Mouse (Mus musculus): ENCODE measurements around the gene Ccdc158.

DNA sequence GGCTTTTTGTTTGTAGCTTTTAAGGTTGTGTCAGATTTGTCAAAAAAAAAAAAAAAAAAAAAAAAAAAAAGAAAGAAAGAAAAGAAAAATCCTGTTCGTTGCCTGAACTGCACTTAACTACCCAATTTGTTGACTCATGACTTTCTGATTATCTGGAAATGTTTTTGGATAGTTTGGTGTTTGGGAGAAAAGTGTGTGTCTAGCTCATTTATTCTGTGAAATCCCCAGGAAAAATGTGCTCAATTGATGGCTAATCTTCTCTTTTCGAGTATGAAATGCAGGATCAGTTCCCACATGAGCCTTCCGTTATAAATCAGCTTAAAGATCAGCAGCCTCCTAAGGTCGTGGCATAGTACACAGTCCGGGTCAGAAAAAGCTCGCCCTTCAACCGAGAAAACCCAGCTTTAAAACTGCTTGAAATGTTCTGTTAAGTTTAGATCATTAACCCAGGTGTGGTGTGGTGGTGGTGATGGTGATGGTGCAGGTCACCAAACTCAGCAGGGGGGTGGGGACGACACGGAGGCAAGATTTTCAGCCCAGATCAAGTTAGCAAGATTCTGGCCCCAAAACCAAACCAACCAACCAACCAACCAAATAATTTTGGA, 8.9 kb upstream of the Ccdc158 start:
- TF ChIP-seq CTCF (IDR thresholded peaks at IDR 0.05; ENCODE audit: borderline replicate concordance, insufficient read depth, low read depth, low read length) (no peak), POLR2A (IDR thresholded peaks at IDR 0.05; ENCODE audit: borderline replicate concordance, insufficient read depth, low read length) (no peak)

Measured in cerebellum, adult 2 months (tissue).